Mouse (Mus musculus) activated CD4-positive, CD25-positive, alpha-beta regulatory T cell (primary cell): ENCODE data around the gene Gm45844. TPM values are rescaled to one million over a fixed set of nuclear protein-coding genes. Genes with fewer than 3 reads are reported as not detected.

Source experiments
- polyA plus RNA-seq, 2 experiments: library from polyadenylated mRNA; unstranded; fragments of 100-300 nt; shearing (Covaris generic); gene quantifications; one replicate each; pipeline ENCODE4 v1.2.1; 2017

Gm45844 gene
- polyA plus RNA-seq = under 1 TPM; 0.45 to 0.68 TPM

GRCm38 (mm10) chr7:7277966-7278567 lies at the start of gene Gm45844:
Gene Gm45844 (minus strand): TSS chr7:7278289.

GRCm38 (mm10) chr7:7247228-7247627 lies 30.9 kb downstream of the Gm45844 start, which contains the start of gene Vmn2r29:
Gene Vmn2r29 (minus strand): TSS chr7:7247328.

GRCm38 (mm10) chr7:7209313-7210151 lies 68.6 kb downstream of the Gm45844 start, which contains the start of gene Zfp772:
Gene Zfp772 (minus strand): TSS chr7:7209998.

GRCm38 (mm10) chr7:7171227-7172147 lies 106.6 kb downstream of the Gm45844 start, which contains the start of gene Zfp418:
Gene Zfp418 (plus strand): TSS chr7:7171330.

Other genes starting within 250 kb of the Gm45844 start
- gene Zfp954, start 156.8 kb downstream of the Gm45844 start, polyA plus RNA-seq = 10 to 100 TPM; 22.0 to 30.9 TPM
- gene Zfp773, start 141.5 kb downstream of the Gm45844 start, polyA plus RNA-seq = 1 to 10 TPM; 5.1 to 6.2 TPM
- gene Zfp418, start 107.0 kb downstream of the Gm45844 start, polyA plus RNA-seq = 1 to 10 TPM; 1.0 to 2.0 TPM
- 1 to 10 TPM; 3.5 to 4.8 TPM for gene Zfp772, start 68.3 kb downstream of the Gm45844 start, polyA plus RNA-seq
- under 1 TPM; 0.36 to 0.87 TPM for gene Vmn2r29, start 31.0 kb downstream of the Gm45844 start, polyA plus RNA-seq
- gene Clcn4, start 22.6 kb upstream of the Gm45844 start, polyA plus RNA-seq = 10 to 100 TPM; 65.3 to 66.1 TPM
- gene Vmn2r30, start 59.3 kb upstream of the Gm45844 start, polyA plus RNA-seq = not detected
- gene Gm45783, start 96.3 kb upstream of the Gm45844 start, polyA plus RNA-seq = not detected
- gene Vmn2r31, start 121.4 kb upstream of the Gm45844 start, polyA plus RNA-seq = under 1 TPM; 0.08 to 0.31 TPM
- gene Vmn2r32, start 201.7 kb upstream of the Gm45844 start, polyA plus RNA-seq = not detected